Comparison of ENCODE assay signal across 8 mouse cellular contexts in the genomic region with DNA sequence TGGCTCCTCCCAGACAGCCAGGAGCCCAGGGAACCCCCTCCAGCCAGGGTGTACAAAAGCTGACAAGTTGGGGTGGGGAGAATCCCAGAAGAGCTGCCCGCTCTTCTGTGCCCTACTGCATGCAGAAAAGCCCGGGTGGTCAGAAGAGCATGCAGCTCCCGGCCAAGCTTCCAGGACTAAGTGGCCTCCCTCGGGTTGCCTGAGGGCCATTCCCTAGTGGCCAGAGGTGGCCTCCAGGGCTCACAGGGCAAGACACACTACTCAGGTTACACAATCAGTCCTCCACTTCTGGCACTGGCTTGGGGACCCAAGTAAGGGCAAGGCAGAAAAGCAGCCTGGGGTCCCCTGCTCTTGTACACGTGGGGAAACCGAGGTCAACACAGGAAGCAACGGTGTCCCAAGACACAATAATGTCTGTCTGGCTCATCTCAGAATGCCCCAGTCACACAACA. TPM values are rescaled to one million over a fixed set of nuclear protein-coding genes. Genes with fewer than 3 reads are reported as not detected.
DNase-seq lines count a peak whose midpoint lies in the region; ATAC-seq and TF ChIP-seq lines count a peak whose summit lies in the region.

No protein-coding gene starts in this region.

- H3K4me1 ChIP-seq in liver, adult 2 months (ENCODE audit: control insufficient read depth, insufficient read depth, low read length), result no peaks in the 10 kb centered on the region
- peaks cover 13% of the 10 kb centered on the region; the same call in 1 of the 2 replicates for H3K4me1 ChIP-seq in forebrain, embryonic 11.5 days (replicated peaks; ENCODE audit: control insufficient read depth, insufficient read depth, low read length)
- H3K4me1 ChIP-seq in limb, embryonic 10.5 days, result peaks cover 60% of the 10 kb centered on the region
- H3K4me1 ChIP-seq in neural tube, embryonic 14.5 days (ENCODE audit: control insufficient read depth, insufficient read depth, low read length), result peaks cover 9% of the 10 kb centered on the region; the same call in 1 of the 2 replicates

- TF ChIP-seq POLR2A in liver, adult 2 months (IDR thresholded peaks at IDR 0.05; ENCODE audit: extremely low read depth, insufficient read depth, low read length), result no peak

- peak overlapping the region; percentile 82 for H3K4me2 ChIP-seq in forebrain, embryonic 11.5 days (ENCODE audit: low read depth, low read length, severe bottlenecking)
- peak overlapping the region; percentile 75 for H3K4me2 ChIP-seq in neural tube, embryonic 14.5 days (ENCODE audit: low read depth, low read length)

- no peaks in the 10 kb centered on the region for H3K27me3 ChIP-seq in liver, adult 2 months (ENCODE audit: control insufficient read depth, insufficient read depth, low read length)
- H3K27me3 ChIP-seq in forebrain, embryonic 11.5 days (ENCODE audit: control insufficient read depth, insufficient read depth, low read length), result no peaks in the 10 kb centered on the region
- H3K27me3 ChIP-seq in limb, embryonic 10.5 days (ENCODE audit: low read depth, poor library complexity, severe bottlenecking), result no peaks in the 10 kb centered on the region; the same call in 1 of the 2 replicates
- H3K27me3 ChIP-seq in neural tube, embryonic 14.5 days (ENCODE audit: control insufficient read depth, insufficient read depth, low read length), result no peaks in the 10 kb centered on the region

- no peak for TF ChIP-seq CTCF in liver, adult 2 months (IDR thresholded peaks at IDR 0.05; ENCODE audit: low read depth, low read length)

- no peak for ATAC-seq in forebrain, embryonic 11.5 days (replicated peaks; ENCODE audit: low FRiP score)
- ATAC-seq in neural tube, embryonic 14.5 days (ENCODE audit: low read depth), result no peak

- no peak overlapping the region for H3K4me3 ChIP-seq in liver, adult 2 months (ENCODE audit: insufficient read depth, low read depth, low read length)
- peak overlapping the region; percentile 73 for H3K4me3 ChIP-seq in forebrain, embryonic 11.5 days (ENCODE audit: low read depth, low read length)
- peak overlapping the region; percentile 79 for H3K4me3 ChIP-seq in limb, embryonic 10.5 days
- H3K4me3 ChIP-seq in neural tube, embryonic 14.5 days (ENCODE audit: low read depth, low read length), result peak overlapping the region; percentile 71

- no peak overlapping the region for H3K27ac ChIP-seq in liver, adult 2 months (replicated peaks; ENCODE audit: insufficient read depth, low read depth, low read length)
- no peak overlapping the region for H3K27ac ChIP-seq in forebrain, embryonic 11.5 days (ENCODE audit: low read depth, low read length)
- peak overlapping the region; percentile 5; the same call in 1 of the 2 replicates for H3K27ac ChIP-seq in limb, embryonic 10.5 days
- no peak overlapping the region for H3K27ac ChIP-seq in neural tube, embryonic 14.5 days (ENCODE audit: low read depth, low read length)

- no peaks in the 10 kb centered on the region for H3K79me2 ChIP-seq in liver, adult 2 months (ENCODE audit: control insufficient read depth, insufficient read depth, low read length)

- DNase-seq in liver, adult 2 months (ENCODE audit: extremely low read depth, low read depth, low spot score), result peak; percentile 54
- no peak for DNase-seq in liver
- DNase-seq in forebrain, embryonic 11.5 days (ENCODE audit: low spot score), result peak; percentile 59
- peak; percentile 53 for DNase-seq in limb, embryonic 10.5 days (ENCODE audit: low spot score)
- DNase-seq in right cerebral cortex, postnatal 25 days, result no peak
- no peak for DNase-seq in urinary bladder, postnatal 25 days (ENCODE audit: low spot score)
- no peak for DNase-seq in layer of hippocampus, adult 9-11 months

- no peaks in the 10 kb centered on the region for H3K36me3 ChIP-seq in liver, adult 2 months (ENCODE audit: control insufficient read depth, insufficient read depth, low read length)
- H3K36me3 ChIP-seq in forebrain, embryonic 11.5 days (ENCODE audit: control insufficient read depth, insufficient read depth, low read length), result no peaks in the 10 kb centered on the region
- H3K36me3 ChIP-seq in limb, embryonic 10.5 days, result 0 out of 2 replicates have a peak, but pooled peaks cover 5% of the 10 kb centered on the region
- H3K36me3 ChIP-seq in neural tube, embryonic 14.5 days (ENCODE audit: control insufficient read depth, insufficient read depth, low read length), result no peaks in the 10 kb centered on the region

- 50% methylated on average over 7 of the region's 7 CpGs for WGBS in liver, adult 2 months
- 19% methylated on average over 7 of the region's 7 CpGs for WGBS in forebrain, embryonic 11.5 days
- WGBS in limb, embryonic 10.5 days, result 20% methylated on average over 7 of the region's 7 CpGs
- 13% methylated on average over 7 of the region's 7 CpGs for WGBS in neural tube, embryonic 14.5 days

- H3K9me3 ChIP-seq in forebrain, embryonic 11.5 days (ENCODE audit: control insufficient read depth, low read length), result no peaks in the 10 kb centered on the region
- no peaks in the 10 kb centered on the region for H3K9me3 ChIP-seq in limb, embryonic 10.5 days (replicated peaks)
- H3K9me3 ChIP-seq in neural tube, embryonic 14.5 days (ENCODE audit: control insufficient read depth, low read length), result no peaks in the 10 kb centered on the region

- H3K9ac ChIP-seq in liver, adult 2 months (ENCODE audit: low read depth, low read length), result peak overlapping the region; percentile 3; the same call in 1 of the 2 replicates
- peak overlapping the region; percentile 41 for H3K9ac ChIP-seq in forebrain, embryonic 11.5 days (ENCODE audit: low read length)
- no peak overlapping the region for H3K9ac ChIP-seq in neural tube, embryonic 14.5 days (replicated peaks; ENCODE audit: low read depth, low read length)

RNA-seq across cellular contexts. Expression of gene Prex1, which starts 1.9 kb away (rescaled TPM):
- 2.0 and 3.0 TPM in 2 replicates for total RNA-seq in liver, adult 2 months (2014; rRNA removed)
- polyA plus RNA-seq in liver, adult 2 months (2012; rRNA removed), result 4.6 and 5.6 TPM in 2 replicates
- polyA plus RNA-seq in forebrain, embryonic 11.5 days (2014; fragmentation: Nextera tagmentation; extraction: Ambion mirVana), result 22.3 and 29.7 TPM in 2 replicates
- polyA plus RNA-seq in limb, embryonic 10.5 days (2016; fragmentation: Nextera tagmentation; extraction: Ambion mirVana), result 24.6 and 26.2 TPM in 2 replicates
- polyA plus RNA-seq in neural tube, embryonic 14.5 days (2014; fragmentation: Nextera tagmentation; extraction: Ambion mirVana), result 25.9 and 29.4 TPM in 2 replicates

Comparison
In these comparisons a context has a peak if more than half of its experiments do, and no peak if none do; other contexts are left out.
1. DNase-seq: peak in liver, adult 2 months (single experiment), forebrain, embryonic 11.5 days (single experiment) and limb, embryonic 10.5 days (single experiment); none in liver (single experiment), right cerebral cortex, postnatal 25 days (single experiment), urinary bladder, postnatal 25 days (single experiment) and layer of hippocampus, adult 9-11 months (single experiment).